In the genomic region with DNA sequence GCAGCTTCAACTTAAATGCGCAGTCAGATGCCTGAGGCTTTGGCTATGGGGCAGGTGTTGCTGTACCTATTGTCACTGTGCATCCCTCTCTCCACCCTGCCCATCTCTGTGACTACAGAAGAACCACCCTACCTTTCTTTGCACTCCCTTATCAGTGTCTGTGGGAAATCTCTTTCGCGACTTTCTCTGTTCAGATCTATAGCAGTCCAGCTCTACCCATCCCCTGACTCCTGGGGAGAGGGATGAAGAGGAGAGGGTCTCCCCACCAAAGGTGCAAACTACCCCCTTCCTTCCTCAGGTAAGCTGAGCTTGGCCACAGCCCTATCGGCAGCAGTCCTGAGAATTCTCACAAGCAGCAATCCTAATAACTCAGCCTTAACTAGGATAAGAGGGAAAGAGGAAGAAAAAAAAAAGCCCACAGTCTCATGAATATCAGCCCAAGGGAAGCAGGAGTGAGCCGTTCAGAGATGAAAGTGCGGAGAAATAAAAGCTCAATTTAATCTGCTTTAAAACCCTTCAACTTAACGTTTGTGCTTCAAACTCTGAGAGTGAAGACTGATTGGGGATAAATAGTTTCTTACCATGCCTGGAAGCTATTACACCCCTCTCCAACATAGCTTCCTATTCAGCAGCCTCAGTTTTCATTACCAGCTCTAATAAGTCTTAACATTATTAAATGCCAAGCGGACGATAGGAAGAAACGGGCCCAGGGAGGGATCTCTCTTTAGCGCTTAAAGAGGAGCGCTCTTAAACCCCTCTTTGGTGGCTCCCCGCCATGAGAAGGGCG, we compare ENCODE assay signal across 23 mouse cellular contexts. TPM values are rescaled to one million over a fixed set of nuclear protein-coding genes. Genes with fewer than 3 reads are reported as not detected.
DNase-seq lines count a peak whose midpoint lies in the region; ATAC-seq lines count a peak whose summit lies in the region.
"Had no signal": no experiment of that assay in that cellular context is flagged by ENCODE, and none has a peak within 500 bp of the region (broad histone marks: within the 10 kb centered on the region; RNA-seq: fewer than 3 reads in every experiment).

No protein-coding gene starts in this region.

- no peak overlapping the region for H3K9ac ChIP-seq in hindbrain, embryonic 12.5 days
- no peak overlapping the region for H3K9ac ChIP-seq in hindbrain, embryonic 16.5 days (ENCODE audit: low read depth, low read length)
- H3K9ac ChIP-seq in embryonic facial prominence, embryonic 12.5 days, result no peak overlapping the region
- peak overlapping the region; percentile 30; the same call in 1 of the 2 replicates for H3K9ac ChIP-seq in midbrain, embryonic 13.5 days (replicated peaks)
- H3K9ac ChIP-seq: embryonic facial prominence, embryonic 15.5 days; kidney, embryonic 15.5 days; limb, embryonic 12.5 days; liver, embryonic 13.5 days; lung, embryonic 15.5 days had no signal

- no peaks in the 10 kb centered on the region for H3K9me3 ChIP-seq in hindbrain, embryonic 12.5 days (replicated peaks)
- H3K9me3 ChIP-seq in hindbrain, embryonic 16.5 days (ENCODE audit: control insufficient read depth, low read length), result no peaks in the 10 kb centered on the region
- no peaks in the 10 kb centered on the region for H3K9me3 ChIP-seq in embryonic facial prominence, embryonic 12.5 days
- H3K9me3 ChIP-seq in midbrain, embryonic 13.5 days, result no peaks in the 10 kb centered on the region
- H3K9me3 ChIP-seq: embryonic facial prominence, embryonic 15.5 days; heart, embryonic 10.5 days; kidney, embryonic 15.5 days; limb, embryonic 12.5 days; liver, embryonic 13.5 days; lung, embryonic 15.5 days had no signal

- no peaks in the 10 kb centered on the region for H3K36me3 ChIP-seq in hindbrain, embryonic 12.5 days
- no peaks in the 10 kb centered on the region for H3K36me3 ChIP-seq in hindbrain, embryonic 16.5 days (ENCODE audit: control insufficient read depth, insufficient read depth, low read length)
- no peaks in the 10 kb centered on the region for H3K36me3 ChIP-seq in embryonic facial prominence, embryonic 12.5 days
- H3K36me3 ChIP-seq in midbrain, embryonic 13.5 days, result no peaks in the 10 kb centered on the region
- H3K36me3 ChIP-seq: embryonic facial prominence, embryonic 15.5 days; heart, embryonic 10.5 days; kidney, embryonic 15.5 days; limb, embryonic 12.5 days; liver, embryonic 13.5 days; lung, embryonic 15.5 days had no signal

- no peak overlapping the region for H3K4me3 ChIP-seq in hindbrain, embryonic 12.5 days
- no peak overlapping the region for H3K4me3 ChIP-seq in hindbrain, embryonic 16.5 days (ENCODE audit: low read length)
- no peak overlapping the region for H3K4me3 ChIP-seq in embryonic facial prominence, embryonic 12.5 days
- peak overlapping the region; percentile 30 for H3K4me3 ChIP-seq in midbrain, embryonic 13.5 days (replicated peaks)
- H3K4me3 ChIP-seq: embryonic facial prominence, embryonic 15.5 days; heart, embryonic 10.5 days; kidney, embryonic 15.5 days; limb, embryonic 12.5 days; liver, embryonic 13.5 days; lung, embryonic 15.5 days had no signal

- 0 out of 2 replicates have a peak overlapping the region, but pooled peaks have one; percentile 50 for H3K4me2 ChIP-seq in hindbrain, embryonic 12.5 days (replicated peaks)
- H3K4me2 ChIP-seq in hindbrain, embryonic 16.5 days (ENCODE audit: low read length), result no peak overlapping the region
- H3K4me2 ChIP-seq in embryonic facial prominence, embryonic 12.5 days (replicated peaks), result peak overlapping the region; percentile 4; the same call in 1 of the 2 replicates
- H3K4me2 ChIP-seq in midbrain, embryonic 13.5 days (replicated peaks), result peak overlapping the region; percentile 60
- H3K4me2 ChIP-seq: kidney, embryonic 15.5 days; limb, embryonic 12.5 days; liver, embryonic 13.5 days; lung, embryonic 15.5 days had no signal

- no peak for DNase-seq in right cerebral cortex, adult 2 months (ENCODE audit: low spot score in 2 of 2)
- no peak for DNase-seq in adipocyte (ENCODE audit: low spot score)
- no peak for DNase-seq in urinary bladder, adult 18-20 months (ENCODE audit: low spot score in 2 of 2)
- DNase-seq: cerebellum, adult 9-11 months; gastrocnemius, postnatal 25 days; heart, postnatal 14 days; liver, embryonic 13.5 days; right cerebral cortex, adult 18-20 months; spleen, adult 18-20 months; thymus, adult 18-20 months had no signal

- H3K27ac ChIP-seq in hindbrain, embryonic 12.5 days, result no peak overlapping the region
- no peak overlapping the region for H3K27ac ChIP-seq in hindbrain, embryonic 16.5 days (ENCODE audit: low read depth, low read length)
- no peak overlapping the region for H3K27ac ChIP-seq in embryonic facial prominence, embryonic 12.5 days
- H3K27ac ChIP-seq in midbrain, embryonic 13.5 days, result peak overlapping the region; percentile 93
- H3K27ac ChIP-seq: embryonic facial prominence, embryonic 15.5 days; heart, embryonic 10.5 days; kidney, embryonic 15.5 days; limb, embryonic 12.5 days; liver, embryonic 13.5 days; lung, embryonic 15.5 days; macrophage had no signal

- 7% methylated on average over 14 of the region's 14 CpGs for WGBS in hindbrain, embryonic 12.5 days
- WGBS in hindbrain, embryonic 16.5 days, result 10% methylated on average over 14 of the region's 14 CpGs
- WGBS in embryonic facial prominence, embryonic 12.5 days, result 3% methylated on average over 14 of the region's 14 CpGs
- 3% methylated on average over 14 of the region's 14 CpGs for WGBS in midbrain, embryonic 13.5 days

- peaks cover 94% of the 10 kb centered on the region for H3K27me3 ChIP-seq in hindbrain, embryonic 12.5 days
- peaks cover 52% of the 10 kb centered on the region for H3K27me3 ChIP-seq in hindbrain, embryonic 16.5 days (replicated peaks; ENCODE audit: control insufficient read depth, insufficient read depth, low read length)
- H3K27me3 ChIP-seq in embryonic facial prominence, embryonic 12.5 days, result peaks cover 98% of the 10 kb centered on the region
- peaks cover 96% of the 10 kb centered on the region for H3K27me3 ChIP-seq in midbrain, embryonic 13.5 days

- no peak for ATAC-seq in hindbrain, embryonic 12.5 days (ENCODE audit: low FRiP score)
- no peak for ATAC-seq in hindbrain, embryonic 16.5 days
- no peak for ATAC-seq in embryonic facial prominence, embryonic 12.5 days (ENCODE audit: insufficient number of reproducible peaks, insufficient read depth, low FRiP score, low TSS enrichment)
- ATAC-seq in midbrain, embryonic 13.5 days, result no peak

- peaks cover 53% of the 10 kb centered on the region for H3K4me1 ChIP-seq in hindbrain, embryonic 12.5 days
- peaks cover 21% of the 10 kb centered on the region for H3K4me1 ChIP-seq in hindbrain, embryonic 16.5 days (ENCODE audit: control insufficient read depth, insufficient read depth, low read depth, low read length)
- peaks cover 24% of the 10 kb centered on the region for H3K4me1 ChIP-seq in embryonic facial prominence, embryonic 12.5 days
- H3K4me1 ChIP-seq in midbrain, embryonic 13.5 days (replicated peaks), result peaks cover 94% of the 10 kb centered on the region
- H3K4me1 ChIP-seq: liver, embryonic 13.5 days had no signal

RNA-seq across cellular contexts. Expression of a gene that starts 7.8 kb away (rescaled TPM):
- 1.1 and 1.6 TPM in 2 replicates for polyA plus RNA-seq in hindbrain, embryonic 12.5 days (2016; fragmentation: Nextera tagmentation; extraction: Ambion mirVana)
- 0.24 and 0.60 TPM in 2 replicates for polyA plus RNA-seq in hindbrain, embryonic 16.5 days (2015; fragmentation: Nextera tagmentation; extraction: Ambion mirVana)
- polyA plus RNA-seq in embryonic facial prominence, embryonic 12.5 days (2016; fragmentation: Nextera tagmentation; extraction: Ambion mirVana), result 1.3 and 1.4 TPM in 2 replicates
- polyA plus RNA-seq in midbrain, embryonic 13.5 days (2015; fragmentation: Nextera tagmentation; extraction: Ambion mirVana), result 4.9 and 6.5 TPM in 2 replicates
- polyA plus RNA-seq: intestine, embryonic 14.5 days; liver, embryonic 13.5 days; macrophage; stomach, embryonic 14.5 days; urinary bladder, adult 2 months had no signal
